Mouse (Mus musculus) liver, embryonic 14.5 days (tissue): ENCODE measurements around the gene Rrn3.
"Not testable (repeated sequence)": the region's sequence is repeated elsewhere in the genome, so short reads cannot be mapped to it uniquely, and the experiment has no call there.

Experiments used
- CTCF ChIP-seq: IDR thresholded peaks from 2 replicates; pipeline ENCODE4 v1.5.1; 2016; ENCODE audit warnings: antibody characterized with exemption, low read depth, control low read depth
- EP300 ChIP-seq: IDR thresholded peaks from 2 replicates; pipeline ENCODE4 v1.6.1; 2016; ENCODE audit warnings: antibody characterized with exemption, low read depth

- TF ChIP-seq CTCF, EP300: not testable (repeated sequence)
Observed at GRCm38 (mm10) chr16:13762807-13763206, 17.7 kb upstream of the Rrn3 start.
